Mouse (Mus musculus) embryo, embryonic 10.5 days (tissue): ENCODE data around the gene Fam126a.

ENCODE experiments used
- DNase-seq: peaks from one replicate; pipeline ENCODE4 v3.0.0-alpha.2; 2015; ENCODE audit warnings: low spot score

The Fam126a gene

DNA sequence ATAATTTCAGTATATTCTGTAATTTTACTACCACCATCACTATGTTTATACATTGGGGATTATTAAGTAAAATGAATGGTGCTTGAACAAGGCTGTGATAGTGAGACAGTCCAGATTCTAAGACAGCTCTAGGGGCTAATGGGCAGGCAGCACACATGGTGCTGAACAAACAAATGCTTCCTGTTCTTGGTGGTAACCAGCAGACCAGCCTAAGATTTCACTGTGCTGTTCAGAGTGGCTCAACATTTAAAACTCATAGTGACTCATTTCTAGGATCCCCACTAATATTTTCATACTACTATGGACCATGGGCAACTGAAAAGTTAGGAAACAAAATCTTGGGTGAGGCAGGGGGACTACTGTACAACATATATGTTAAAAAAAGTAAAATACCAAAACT lies 10.1 kb upstream of the Fam126a start:
- DNase-seq: no peak

DNA sequence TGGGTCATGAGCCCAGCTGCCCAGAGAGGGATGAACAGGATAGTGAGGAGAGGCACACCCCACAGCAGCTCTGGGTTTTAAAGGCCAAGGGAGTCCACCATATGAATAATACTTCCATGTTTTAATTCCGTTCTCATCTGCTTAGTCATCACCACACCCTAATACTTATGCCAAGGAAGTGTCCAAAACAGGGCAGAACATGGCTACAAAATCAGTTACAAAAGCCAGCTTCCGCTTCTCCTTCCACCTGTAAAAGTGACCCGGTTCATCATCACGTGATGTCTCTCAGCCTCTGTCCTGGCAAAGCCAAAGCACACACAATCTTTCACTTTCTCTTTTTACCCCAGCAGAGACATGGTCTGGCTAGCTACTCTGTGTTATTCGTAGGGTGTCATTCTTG lies 8.9 kb upstream of the Fam126a start:
- no peak for DNase-seq

DNA sequence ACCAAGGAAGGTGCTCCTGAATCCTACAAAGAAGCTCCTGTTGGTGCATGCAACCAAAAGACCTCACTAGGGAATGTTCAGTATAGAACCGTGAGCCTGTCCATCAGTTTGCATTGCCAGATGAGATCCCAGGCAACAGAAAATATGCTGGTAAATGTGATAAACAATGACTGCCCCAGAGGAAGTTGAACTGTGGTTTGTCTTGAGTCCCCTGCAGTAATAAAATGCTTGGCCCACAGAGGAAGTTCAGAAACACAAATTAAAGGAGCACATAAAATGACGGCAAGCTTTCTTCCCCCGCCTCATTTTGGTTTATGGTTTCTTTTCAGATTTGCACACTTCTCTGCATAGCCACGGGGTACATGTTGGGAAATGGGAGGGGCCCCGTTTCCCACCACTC lies 8.3 kb upstream of the Fam126a start:
- DNase-seq: no peak

DNA sequence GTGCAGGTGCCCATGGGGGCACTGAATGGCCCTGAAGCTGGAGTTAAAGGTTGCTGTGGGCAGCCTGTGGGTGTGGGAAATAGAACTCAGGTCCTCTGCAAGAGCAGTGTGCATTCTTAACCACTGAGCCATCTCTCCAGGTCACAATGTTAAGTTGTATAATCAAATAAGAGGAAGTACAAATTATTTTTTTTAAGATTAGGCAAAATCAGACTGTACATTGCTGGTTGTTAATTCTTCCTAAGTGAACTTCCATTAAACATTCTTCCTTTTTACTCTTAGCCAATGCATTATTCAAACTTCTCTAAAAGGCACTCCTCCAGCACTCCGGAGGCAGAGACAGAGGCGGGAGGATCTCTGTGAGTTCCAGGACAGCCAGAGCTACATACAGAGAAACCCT lies 7.7 kb upstream of the Fam126a start:
- no peak for DNase-seq

DNA sequence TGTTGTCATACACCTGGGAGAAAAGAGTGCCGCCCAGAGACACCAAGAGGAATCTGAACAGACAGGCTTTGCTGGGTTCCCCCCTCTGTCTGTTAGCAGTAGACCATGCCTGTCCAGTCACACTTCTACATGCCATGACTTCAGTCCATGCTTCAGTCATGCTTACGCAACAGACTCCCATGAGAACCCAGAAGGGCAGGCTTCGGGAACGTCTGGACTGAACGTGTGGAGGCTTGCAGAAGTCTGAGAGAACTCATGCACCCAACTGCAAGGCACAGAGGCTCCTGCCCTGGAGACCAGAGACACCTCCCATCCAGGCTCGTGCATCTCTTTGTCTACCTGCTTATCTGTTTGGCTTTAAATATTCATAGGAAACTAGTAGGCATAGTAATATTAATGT lies 6.2 kb upstream of the Fam126a start:
- no peak for DNase-seq

DNA sequence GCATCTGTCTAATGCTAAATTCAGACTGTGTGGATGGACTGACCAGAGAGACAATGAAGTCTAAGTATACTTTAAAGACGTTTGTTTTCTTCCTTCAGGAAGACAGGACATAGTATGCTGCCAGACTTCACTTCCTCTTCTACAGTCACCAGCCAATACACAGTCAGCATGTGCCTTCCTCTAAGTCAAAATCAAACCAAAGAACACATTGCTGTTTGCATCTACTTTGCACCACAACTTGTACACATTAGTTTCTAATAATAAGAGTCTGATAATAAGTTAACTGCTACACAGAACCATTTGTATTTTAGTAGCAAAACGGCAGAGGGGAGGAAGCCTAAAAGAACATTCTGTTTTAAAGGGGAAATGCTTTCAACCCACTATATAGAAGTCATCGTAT lies 4.5 kb upstream of the Fam126a start:
- DNase-seq: no peak

DNA sequence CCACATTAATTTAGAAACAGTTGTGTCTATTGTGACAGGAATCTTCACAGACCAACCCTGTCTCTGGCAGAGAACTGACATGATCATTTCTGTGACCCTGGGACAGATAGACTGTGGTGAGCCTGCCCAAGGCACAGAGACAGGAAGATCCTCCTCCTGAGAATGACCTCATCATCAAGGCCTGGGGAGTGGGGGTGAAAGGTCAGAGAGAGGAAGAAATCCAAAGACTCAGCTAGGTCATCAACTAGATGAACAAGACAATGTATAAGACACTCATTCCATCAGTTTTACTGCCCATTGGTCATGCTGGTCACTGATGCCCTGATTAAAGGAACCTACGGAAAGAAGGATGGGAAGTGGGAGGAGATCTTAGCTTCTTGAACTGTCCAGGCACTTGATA lies 3.6 kb upstream of the Fam126a start:
- DNase-seq: no peak

DNA sequence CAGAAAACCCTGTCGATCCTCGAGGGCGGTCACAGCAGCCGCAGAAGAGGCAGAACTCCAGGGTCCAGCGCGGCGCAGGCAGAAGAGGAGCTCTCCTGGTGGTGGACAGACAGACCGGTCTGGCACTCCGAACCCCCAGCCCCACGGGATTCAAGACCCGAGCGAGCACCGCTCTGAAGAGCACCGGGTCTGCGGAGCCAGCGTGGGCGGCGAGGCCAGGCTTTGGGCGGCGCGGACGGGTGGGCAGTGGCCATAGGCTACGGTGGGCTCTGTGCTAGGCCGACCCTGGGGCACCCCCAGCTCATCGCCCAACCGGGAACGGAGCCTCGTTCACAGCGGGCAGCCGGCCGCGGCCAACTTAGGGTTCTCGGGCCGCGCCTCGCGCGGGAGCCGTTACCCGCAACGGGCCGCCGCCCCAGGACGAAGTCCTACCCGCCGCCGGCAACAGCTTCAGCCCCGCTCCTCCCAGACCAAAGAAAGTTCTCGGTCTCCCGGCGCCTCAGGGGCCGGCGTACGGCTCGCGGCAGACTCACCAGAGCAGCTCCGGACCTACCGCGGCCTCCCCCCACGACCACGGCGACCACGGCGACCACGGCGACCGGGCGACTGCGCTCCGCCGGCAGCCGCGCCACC lies 428 bp downstream of the Fam126a start:
- DNase-seq: peak; percentile 61

DNA sequence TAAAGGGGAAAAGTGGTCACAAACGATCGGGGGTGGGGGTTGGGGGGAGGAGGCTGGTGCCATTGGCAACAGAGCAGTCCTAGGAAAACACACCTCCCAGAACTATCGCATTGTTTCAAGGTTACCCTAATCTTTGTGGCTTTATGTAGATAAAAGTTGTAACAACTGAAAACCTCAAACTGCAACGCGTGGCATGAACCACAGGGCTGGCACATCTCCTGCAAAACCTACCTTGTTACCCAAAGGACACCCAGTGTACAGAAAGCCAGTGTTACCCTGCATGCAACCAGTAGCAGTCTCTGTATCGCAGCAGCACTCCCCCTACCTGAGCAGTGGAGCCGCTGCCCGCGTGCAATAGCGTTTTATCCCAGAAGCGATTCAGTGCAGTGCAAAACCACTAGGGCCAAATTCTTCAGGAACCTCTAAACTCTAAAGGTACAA lies 1.1 kb downstream of the Fam126a start:
- peak; percentile 73 for DNase-seq

DNA sequence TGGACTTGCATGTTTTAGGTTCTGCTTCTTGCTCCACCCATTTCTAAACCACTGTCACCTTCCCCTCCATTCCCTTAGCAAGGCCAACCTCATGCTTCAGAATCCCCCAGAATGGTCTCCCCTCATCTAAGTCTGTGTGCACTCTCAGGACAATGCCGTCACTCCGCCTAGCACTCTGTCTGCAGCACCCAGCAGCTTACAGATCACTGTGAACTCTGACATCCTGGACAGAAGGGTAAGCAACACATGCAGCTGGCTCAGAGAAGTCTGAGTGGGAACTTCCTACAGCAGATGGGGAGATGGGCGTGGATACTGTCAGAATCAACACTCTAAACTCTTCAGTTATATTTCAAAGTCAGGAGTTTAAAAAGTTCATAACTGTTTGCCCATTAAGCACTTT lies 5.5 kb downstream of the Fam126a start:
- DNase-seq: no peak

DNA sequence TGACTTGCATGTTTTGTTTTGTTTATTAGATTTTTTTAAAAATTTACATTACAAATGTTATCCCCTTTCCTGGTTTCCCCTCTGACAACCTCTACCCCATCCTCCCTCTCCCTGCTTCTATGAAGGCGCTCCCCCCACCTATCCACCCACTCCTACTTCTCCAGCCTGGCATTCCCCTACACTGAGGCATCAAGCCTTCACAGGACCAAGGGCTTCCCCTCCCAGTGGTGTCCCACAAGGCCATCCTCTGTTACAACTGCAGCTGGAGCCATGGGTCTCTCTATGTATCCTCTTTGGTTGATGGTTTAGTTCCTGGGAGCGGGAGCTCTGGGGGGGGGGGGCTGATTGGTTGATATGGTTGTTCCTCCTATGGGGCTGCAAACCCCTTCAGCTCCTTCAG lies 7.3 kb downstream of the Fam126a start:
- no peak for DNase-seq

DNA sequence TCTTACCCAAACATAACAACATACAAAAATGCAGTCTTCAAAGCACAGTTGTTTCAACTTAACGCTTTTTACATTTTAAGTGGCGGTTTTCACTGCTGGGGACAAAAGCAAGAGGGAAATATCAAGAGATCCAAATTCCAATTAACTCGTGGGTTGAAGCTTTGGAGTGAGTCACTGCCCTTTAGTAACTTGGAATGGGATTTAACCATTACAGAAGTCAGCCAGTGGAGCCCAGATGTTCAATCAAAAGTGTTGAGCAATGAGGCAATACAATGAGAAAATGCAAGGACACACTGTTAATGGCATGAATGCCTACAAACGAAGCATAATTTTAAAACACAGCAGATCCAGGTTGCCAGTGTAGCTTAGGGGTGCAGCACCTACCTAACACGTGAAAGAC lies 8.8 kb downstream of the Fam126a start:
- DNase-seq: no peak

DNA sequence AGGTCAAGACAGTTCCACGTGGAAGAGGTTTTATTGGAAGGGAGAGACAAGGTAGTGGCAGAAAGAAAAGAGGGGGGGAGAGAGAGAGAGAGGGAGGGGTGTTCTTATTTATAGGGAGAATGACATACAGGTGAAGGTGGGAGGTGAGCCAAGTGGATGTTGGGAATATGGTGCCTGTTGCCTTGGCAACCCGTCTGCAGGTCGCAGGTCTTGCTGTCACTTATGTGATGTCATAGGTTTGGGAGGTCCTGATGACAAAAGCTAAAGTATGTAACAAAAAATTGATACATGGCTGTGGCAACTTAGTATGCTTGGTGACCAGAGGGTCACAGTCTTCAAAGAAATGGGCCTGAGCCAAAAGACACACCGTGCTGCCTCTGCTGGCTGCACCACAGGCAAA lies 10.1 kb downstream of the Fam126a start:
- no peak for DNase-seq

DNA sequence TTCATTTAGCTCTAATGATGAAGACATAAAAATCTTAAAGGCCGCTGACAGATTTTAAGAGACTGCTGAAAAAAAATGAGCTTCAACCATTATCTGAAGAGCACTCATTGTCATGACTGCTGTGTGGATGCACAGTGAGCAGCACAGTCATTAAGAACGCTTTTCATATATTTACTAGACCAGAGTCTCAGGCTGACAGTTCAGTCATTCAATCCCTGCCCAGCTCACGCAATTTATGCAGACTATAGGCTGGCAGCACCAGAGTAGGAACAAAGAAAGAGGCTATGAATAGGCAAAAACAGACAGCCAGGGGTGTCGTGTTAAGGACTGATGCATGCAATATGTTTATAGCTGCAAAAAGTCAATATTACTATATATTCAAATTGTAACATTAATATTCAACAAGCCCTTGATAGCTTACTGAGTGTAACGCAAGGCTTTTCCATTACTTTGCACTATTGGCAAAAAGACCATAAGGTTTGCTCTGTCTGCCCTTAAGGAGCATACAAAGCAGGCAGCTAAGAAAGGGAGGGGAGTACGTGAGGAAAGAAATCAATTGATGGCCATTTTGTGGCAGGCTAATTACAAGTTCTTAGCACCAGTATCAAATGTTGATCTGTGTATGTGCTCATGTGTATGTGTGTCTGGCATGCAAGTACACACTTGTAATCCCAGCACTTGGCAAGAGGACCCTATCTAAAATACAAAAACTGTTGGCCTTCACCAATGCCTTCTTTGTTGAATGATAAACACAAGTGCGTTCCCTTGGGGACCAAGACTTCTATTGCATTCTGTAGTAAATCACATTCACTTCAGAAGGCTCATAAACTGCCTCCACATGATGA lies 10.9 kb downstream of the Fam126a start:
- DNase-seq: peak; percentile 32

DNA sequence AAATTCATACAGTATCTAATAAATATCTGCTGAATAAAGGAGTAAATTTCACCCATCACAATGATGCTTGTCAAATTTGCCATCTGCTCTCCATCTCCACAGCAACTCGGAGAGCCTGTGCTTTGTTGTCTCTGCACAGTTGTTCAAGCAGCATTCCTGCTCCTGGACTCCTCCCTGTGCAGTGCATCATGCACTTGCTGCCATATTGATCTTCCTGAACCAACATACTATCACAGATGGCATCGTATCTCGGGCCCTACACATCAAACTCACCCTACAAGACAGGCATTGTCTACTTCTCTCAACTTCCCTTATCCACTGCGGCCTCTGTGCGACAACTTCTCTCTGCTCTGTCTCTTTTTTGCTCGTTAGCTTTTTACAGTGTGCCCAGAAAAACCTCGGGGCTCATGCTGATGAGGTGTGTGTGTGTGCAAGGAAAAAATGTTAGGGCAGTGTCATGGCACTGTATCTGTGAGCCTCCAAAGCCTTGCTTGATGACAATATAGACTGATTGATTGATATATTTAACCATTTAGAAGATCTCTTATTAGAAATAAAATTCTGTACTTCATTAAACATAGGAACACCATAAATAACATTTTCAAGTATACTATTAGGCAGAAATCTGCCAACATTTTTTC lies 11.7 kb downstream of the Fam126a start:
- DNase-seq: peak; percentile 10

DNA sequence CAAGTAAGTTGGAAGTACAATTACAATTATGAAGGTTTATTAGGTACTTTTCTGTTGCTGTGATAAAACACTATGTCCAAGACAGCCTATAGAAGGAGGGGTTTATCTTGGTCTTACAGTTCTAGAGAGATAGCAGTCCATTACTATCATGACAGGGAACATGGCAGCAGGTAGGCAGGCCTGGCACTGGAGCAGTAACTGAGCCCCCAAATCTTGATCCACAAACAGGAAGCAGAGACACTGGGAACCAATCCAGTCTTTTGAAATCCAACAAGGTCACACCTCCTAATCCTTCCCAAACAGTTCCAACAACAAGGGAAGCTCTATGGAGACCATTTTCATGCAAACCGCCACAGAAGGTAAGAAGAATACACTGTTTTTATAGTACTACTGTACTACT lies 13.6 kb downstream of the Fam126a start:
- no peak for DNase-seq

DNA sequence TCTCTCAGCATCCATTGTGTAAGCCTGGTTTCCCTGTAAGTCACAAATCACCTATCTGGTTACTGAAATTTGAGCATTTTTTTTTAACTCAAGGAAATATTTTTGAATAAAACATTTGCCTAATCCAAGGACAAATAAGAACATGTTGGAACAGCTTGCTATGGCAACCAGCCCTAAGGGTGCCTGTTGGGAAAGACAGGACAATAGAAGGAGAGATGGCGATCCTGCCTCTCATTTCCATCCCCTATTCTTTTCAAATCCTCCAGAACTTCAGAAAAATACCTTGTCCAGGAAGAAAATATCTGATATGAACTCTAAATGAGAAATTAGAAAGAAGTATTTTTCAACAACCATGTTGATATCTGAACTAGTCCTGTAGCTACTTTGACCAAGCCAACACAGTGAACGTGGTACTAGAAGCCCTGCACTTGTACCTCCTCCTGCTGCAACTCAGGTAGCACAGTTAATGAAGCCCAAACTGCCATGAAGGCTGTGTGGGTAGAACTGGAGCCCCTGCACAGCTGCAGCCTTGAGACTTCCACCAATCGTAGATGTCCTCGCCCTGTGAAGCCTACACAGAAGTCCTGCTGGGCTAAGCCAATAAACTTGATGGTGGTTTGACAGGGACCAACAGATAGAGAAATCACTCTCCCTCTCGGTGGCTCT lies 17.0 kb downstream of the Fam126a start:
- DNase-seq: no peak

DNA sequence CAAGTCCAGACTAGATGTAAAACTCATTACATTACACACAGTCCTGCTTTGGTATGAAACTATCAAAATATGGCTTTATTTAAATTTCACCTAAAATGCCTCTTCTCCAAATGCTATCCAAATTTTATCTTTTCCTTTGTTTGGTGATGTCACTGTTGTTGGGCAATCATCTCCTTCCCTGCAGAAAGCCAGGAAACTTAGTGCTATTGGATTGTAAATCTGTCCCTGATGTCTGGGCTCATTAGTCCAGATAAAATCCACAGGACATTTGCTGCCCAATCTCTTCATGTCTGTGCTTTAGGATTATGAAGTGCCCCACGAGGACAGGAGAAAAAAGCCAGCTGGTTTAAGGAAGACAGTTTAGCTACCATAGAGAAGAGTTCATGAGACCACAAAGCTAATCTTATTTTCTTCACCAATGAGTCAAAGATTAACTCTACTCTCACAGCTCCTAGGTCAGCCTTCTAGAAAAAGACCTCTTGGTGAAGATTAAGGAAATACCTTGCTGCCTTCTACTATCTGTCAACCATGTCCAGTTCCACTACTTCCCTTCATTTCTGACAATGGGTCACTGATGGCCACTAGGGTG lies 31.3 kb downstream of the Fam126a start:
- no peak for DNase-seq

DNA sequence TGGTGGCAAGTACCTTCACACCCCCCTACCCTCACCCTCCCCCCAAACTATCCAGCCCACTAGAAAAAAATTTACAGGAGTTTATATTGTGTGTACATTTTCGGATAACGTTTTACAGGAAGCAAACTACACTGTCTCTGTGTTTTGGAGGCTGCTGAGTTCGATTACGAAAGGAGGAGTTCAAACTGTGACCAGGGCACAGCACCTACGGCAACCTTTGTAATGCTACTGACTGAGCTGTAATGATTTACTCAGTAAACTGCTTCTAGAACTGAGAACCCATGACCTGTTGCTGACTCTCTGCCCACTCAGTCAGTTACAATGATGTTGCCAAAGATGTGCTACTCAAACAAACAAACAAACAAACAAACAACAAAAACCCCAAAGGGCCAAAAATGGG lies 34.5 kb downstream of the Fam126a start:
- no peak for DNase-seq

DNA sequence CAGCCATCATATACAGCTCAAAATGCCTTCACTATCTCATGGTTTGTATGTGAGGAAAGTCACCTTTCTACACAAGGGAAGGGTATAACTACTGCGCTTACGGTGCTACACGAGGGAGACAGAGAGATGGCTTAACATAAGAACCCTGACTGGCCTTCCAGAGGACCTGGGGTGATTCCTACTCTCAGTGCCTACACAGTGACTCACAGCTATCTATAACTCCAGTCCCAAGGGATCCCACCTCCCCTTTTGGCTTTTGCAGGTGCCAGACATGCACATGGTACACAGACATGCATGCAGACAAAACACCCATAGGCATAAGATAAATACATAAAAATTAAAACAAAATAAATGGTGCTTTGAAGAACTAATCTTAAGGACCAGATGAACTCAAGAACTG lies 35.6 kb downstream of the Fam126a start:
- no peak for DNase-seq

DNA sequence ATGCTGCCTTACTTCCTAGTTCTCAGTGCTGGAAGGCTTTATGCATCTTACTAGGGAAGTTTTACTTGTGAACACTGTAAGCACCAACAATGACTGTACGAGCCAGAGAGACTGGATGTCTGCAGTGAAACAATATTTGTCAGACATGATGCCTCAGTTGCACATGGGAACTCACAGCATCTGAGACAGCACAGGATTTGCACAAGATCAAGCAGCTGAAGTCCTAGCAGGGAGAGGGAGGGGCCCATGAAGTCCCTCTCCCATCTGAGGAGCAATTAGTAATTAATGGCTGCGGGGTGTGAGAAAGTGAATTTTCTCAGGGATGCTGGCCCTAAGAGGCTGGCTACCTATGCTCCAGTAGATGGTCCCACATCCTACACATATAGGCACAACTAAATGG lies 36.3 kb downstream of the Fam126a start:
- no peak for DNase-seq

DNA sequence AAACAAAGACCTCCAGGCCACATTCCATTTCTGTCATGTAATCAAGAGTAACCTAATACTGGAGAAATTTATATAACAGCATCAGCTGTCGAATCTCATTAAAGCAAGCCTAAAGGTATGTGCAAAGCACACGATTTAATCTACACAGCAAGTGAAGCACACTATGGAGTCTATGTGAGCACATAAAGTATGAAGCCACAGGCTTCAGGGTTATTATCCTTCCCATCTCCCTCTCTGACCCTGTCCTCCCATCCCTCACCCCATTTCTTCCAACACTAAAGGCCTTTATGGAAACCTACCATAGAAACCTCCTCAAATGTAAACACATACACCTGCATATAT lies 37.0 kb downstream of the Fam126a start:
- DNase-seq: no peak
